Mouse (Mus musculus) limb, embryonic 14.5 days (tissue): ENCODE results near the gene Catsperd. TPM values are rescaled to one million over a fixed set of nuclear protein-coding genes. Genes with fewer than 3 reads are reported as not detected.

Source experiments
- ATAC-seq: fragments of 200-750 bp; cut with Nextera tagmentation; 2 replicates; pipeline ENCODE4 v1.8.0; 2017; ENCODE audit warnings: low read depth, moderate number of reproducible peaks, moderate TSS enrichment; ENCODE audit not compliant: low FRiP score
- DNase-seq: peaks from one replicate; pipeline ENCODE4 v3.0.0-alpha.2; 2015; ENCODE audit warnings: low spot score
- H3K27ac ChIP-seq: fragments of 300-500 bp; sonication (generic); replicated peaks from 2 replicates; pipeline ENCODE4 v1.5.1; 2014; ENCODE audit warnings: low read depth, mild to moderate bottlenecking, low read length, moderate library complexity, mixed read lengths
- H3K27me3 ChIP-seq: fragments of 300-500 bp; sonication (generic); 2 replicates; pipeline ENCODE4 v1.6.1; 2014; ENCODE audit warnings: low read length, mixed read lengths; ENCODE audit not compliant: control insufficient read depth, insufficient read depth
- H3K36me3 ChIP-seq: fragments of 300-500 bp; sonication (generic); 2 replicates; pipeline ENCODE4 v1.6.1; 2014; ENCODE audit warnings: mild to moderate bottlenecking, low read length, moderate library complexity, mixed read lengths; ENCODE audit not compliant: control insufficient read depth, insufficient read depth
- H3K4me1 ChIP-seq: fragments of 300-500 bp; sonication (generic); 2 replicates; pipeline ENCODE4 v1.6.1; 2014; ENCODE audit warnings: antibody characterized with exemption, low read length, mixed read lengths; ENCODE audit not compliant: control insufficient read depth, insufficient read depth
- H3K4me2 ChIP-seq: fragments of 300-500 bp; sonication (generic); replicated peaks from 2 replicates; pipeline ENCODE4 v1.6.1; 2014; ENCODE audit warnings: low read depth, mild to moderate bottlenecking, low read length, moderate library complexity; ENCODE audit not compliant: severe bottlenecking
- H3K4me3 ChIP-seq: fragments of 300-500 bp; sonication (generic); replicated peaks from 2 replicates; pipeline ENCODE4 v1.5.1; 2014; ENCODE audit warnings: low read length
- H3K9ac ChIP-seq: fragments of 300-500 bp; sonication (generic); 2 replicates; pipeline ENCODE4 v1.6.1; 2014; ENCODE audit warnings: mild to moderate bottlenecking, low read depth, low read length, moderate library complexity; ENCODE audit not compliant: severe bottlenecking
- H3K9me3 ChIP-seq: fragments of 300-500 bp; sonication (generic); 2 replicates; pipeline ENCODE4 v1.6.1; 2016; ENCODE audit warnings: low read length; ENCODE audit not compliant: control insufficient read depth
- POLR2A ChIP-seq: fragments of 200-500 bp; IDR thresholded peaks from 2 replicates; pipeline ENCODE4 v1.8.0; 2012; ENCODE audit warnings: inconsistent platforms, mild to moderate bottlenecking, moderate library complexity, borderline replicate concordance; ENCODE audit not compliant: insufficient read depth, insufficient read length; ENCODE audit errors: extremely low read depth
- WGBS: fragments of 180-500 bp; shearing (Covaris S2); extraction: QIAGEN DNeasy Blood & Tissue Kit; methylation state at CpG from one replicate; pipeline ENCODE4 v1.1.7; 2014; 5-methylcytosine and 5-hydroxymethylcytosine counted together
- polyA plus RNA-seq, 2 experiments: library from polyadenylated mRNA; depleted of rRNA in 1 of 2; stranded (reverse) in 1 of 2; unstranded in 1 of 2; fragments of >200 nt; fragmentation: Nextera tagmentation in 1 of 2; extraction: Ambion mirVana in 1 of 2; gene quantifications; 2 replicates each; pipeline versions ENCODE4 v1.2.1 to v1.2.3; 2012 to 2014

Catsperd gene
- polyA plus RNA-seq, 2 experiments, result 0.48 to 1.0 TPM

GRCm38 (mm10) chr17:56655311-56655710 is 27.4 kb downstream of the Catsperd start:
- WGBS, result 87% methylated on average over 3 of the region's 3 CpGs
- no peaks in the 10 kb centered on the region for H3K27me3 ChIP-seq
- H3K4me2 ChIP-seq, result no peak overlapping the region
- ATAC-seq (no peak), DNase-seq (no peak)
- no peaks in the 10 kb centered on the region for H3K4me1 ChIP-seq
- no peaks in the 10 kb centered on the region for H3K9me3 ChIP-seq
- H3K27ac ChIP-seq, result no peak overlapping the region
- no peak overlapping the region for H3K4me3 ChIP-seq
- no peaks in the 10 kb centered on the region for H3K36me3 ChIP-seq
- no peak for TF ChIP-seq POLR2A
- no peak overlapping the region for H3K9ac ChIP-seq

DNA sequence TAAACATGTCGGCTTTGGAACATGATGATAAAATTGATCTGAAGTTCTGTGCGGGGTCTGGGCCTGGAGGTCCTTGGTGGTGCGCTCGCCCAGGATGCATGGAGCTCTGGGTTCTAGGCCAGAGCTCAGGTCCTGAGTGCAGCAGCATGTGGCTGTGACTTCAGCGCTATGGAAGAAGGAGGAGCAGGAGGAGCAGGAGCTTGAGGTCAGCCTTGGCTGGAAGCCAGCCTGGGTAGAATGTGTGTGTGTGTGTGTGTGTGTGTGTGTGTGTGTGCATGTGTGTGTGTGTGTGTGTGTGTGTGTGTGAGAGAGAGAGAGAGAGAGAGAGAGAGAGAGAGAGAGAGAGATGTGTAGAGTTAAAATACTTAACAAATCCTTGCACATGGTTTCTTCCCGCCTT is 28.2 kb downstream of the Catsperd start:
- WGBS, result 80% methylated on average over 6 of the region's 6 CpGs

GRCm38 (mm10) chr17:56663659-56664058 is 35.7 kb downstream of the Catsperd start:
- H3K4me2 ChIP-seq, result 0 out of 2 replicates have a peak overlapping the region, but pooled peaks have one; percentile 22
- no peak overlapping the region for H3K4me3 ChIP-seq
- ATAC-seq (no peak), DNase-seq (no peak)
- 65% methylated on average over 3 of the region's 3 CpGs for WGBS
- H3K9ac ChIP-seq, result 0 out of 2 replicates have a peak overlapping the region, but pooled peaks have one; percentile 3
- H3K36me3 ChIP-seq, result no peaks in the 10 kb centered on the region
- H3K27me3 ChIP-seq, result no peaks in the 10 kb centered on the region
- no peak for TF ChIP-seq POLR2A
- H3K4me1 ChIP-seq, result peaks cover 5% of the 10 kb centered on the region; the same call in 1 of the 2 replicates
- H3K9me3 ChIP-seq, result no peaks in the 10 kb centered on the region
- no peak overlapping the region for H3K27ac ChIP-seq

More for the DNA sequence above, 28.2 kb downstream of the Catsperd start:
- ATAC-seq, result no peak
- no peak for DNase-seq
- Histone ChIP-seq H3K27ac (no peak overlapping the region), H3K27me3 (no peaks in the 10 kb centered on the region), H3K36me3 (no peaks in the 10 kb centered on the region), H3K9ac (no peak overlapping the region), H3K4me3 (no peak overlapping the region), H3K4me2 (no peak overlapping the region), H3K9me3 (no peaks in the 10 kb centered on the region), H3K4me1 (no peaks in the 10 kb centered on the region)
- TF ChIP-seq POLR2A, result no peak

DNA sequence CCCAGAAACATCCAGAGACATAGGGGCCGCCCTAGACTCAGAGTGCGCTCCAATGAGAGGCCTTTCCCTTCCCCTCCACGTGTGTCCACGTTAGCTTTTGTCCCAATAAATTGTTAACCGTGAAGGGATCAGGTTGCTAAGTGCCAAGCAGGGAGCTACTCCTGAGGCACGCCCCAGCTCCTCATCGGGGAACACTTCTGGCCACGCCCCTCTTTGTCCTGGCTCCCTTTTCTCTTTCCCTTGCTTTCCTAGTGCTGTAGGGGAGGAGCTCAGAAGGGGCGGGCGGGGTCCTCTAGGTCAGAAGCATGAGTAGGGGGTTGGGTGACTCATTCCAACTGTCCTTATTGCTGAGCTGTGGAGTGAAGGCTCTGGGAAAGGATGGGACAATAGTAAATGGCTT is 36.4 kb downstream of the Catsperd start:
- Histone ChIP-seq H3K36me3 (no peaks in the 10 kb centered on the region), H3K4me3 (no peak overlapping the region), H3K9me3 (no peaks in the 10 kb centered on the region), H3K4me2 (0 out of 2 replicates have a peak overlapping the region, but pooled peaks have one; percentile 22), H3K27me3 (no peaks in the 10 kb centered on the region), H3K9ac (no peak overlapping the region), H3K27ac (no peak overlapping the region), H3K4me1 (peaks cover 5% of the 10 kb centered on the region; the same call in 1 of the 2 replicates)
- TF ChIP-seq POLR2A, result no peak
- no peak for DNase-seq
- 5% methylated on average over 10 of the region's 10 CpGs for WGBS
- peak; percentile 31; the same call in 1 of the 2 replicates for ATAC-seq

DNA sequence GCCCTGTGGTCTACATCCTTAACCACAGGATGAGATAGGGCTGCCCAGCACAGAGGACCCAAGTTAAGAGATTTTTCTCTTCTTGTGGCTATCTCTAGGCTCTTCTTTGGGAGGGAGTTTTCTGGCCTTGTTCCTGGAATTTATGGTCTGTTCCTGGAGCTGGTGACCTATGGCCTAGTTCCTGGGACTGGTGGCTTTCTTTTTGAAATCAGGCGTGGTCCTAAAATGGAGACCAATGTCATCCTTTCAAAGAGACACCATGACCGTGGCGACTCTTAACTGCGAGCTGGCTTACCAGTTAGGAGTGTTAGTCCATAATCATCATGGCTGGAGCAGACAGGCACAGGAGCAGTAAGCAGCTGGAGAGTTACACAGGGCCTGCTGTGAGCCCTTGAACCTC is 38.4 kb downstream of the Catsperd start:
- 76% methylated on average over 4 of the region's 4 CpGs for WGBS

More for the DNA sequence above, 38.4 kb downstream of the Catsperd start:
- H3K9me3 ChIP-seq, result no peaks in the 10 kb centered on the region
- no peak overlapping the region for H3K4me3 ChIP-seq
- H3K36me3 ChIP-seq, result no peaks in the 10 kb centered on the region
- DNase-seq (no peak), ATAC-seq (no peak)
- TF ChIP-seq POLR2A, result no peak
- H3K9ac ChIP-seq, result no peak overlapping the region
- no peak overlapping the region for H3K27ac ChIP-seq
- H3K27me3 ChIP-seq, result no peaks in the 10 kb centered on the region
- H3K4me2 ChIP-seq, result no peak overlapping the region
- peaks cover 5% of the 10 kb centered on the region; the same call in 1 of the 2 replicates for H3K4me1 ChIP-seq
